Mouse (Mus musculus) E14TG2a.4 (cell line): ENCODE data around the gene Fbxo42.

Experiments
- CTCF ChIP-seq: conservative IDR thresholded peaks from 2 replicates; pipeline ENCODE4 v1.5.1; 2014; ENCODE audit warnings: low read length
- NANOG ChIP-seq: IDR thresholded peaks from 2 replicates; pipeline ENCODE4 v1.6.1; 2014; ENCODE audit warnings: borderline replicate concordance, low read length, mixed read lengths
- POU5F1 ChIP-seq: IDR thresholded peaks from 2 replicates; pipeline ENCODE4 v1.6.1; 2014; ENCODE audit warnings: low read length, borderline replicate concordance

- no peak for TF ChIP-seq CTCF
- no peak for TF ChIP-seq POU5F1
- no peak for TF ChIP-seq NANOG
Observed at GRCm38 (mm10) chr4:141140967-141141366, 6.7 kb upstream of the Fbxo42 start.
